Mouse (Mus musculus): Measurements from ENCODE around the gene Nos1ap.
A peak's percentile ranks its signal among the peaks of the same experiment; 100 is the strongest.

The Nos1ap gene

GRCm38 (mm10) chr1:170466099-170467009, 123.3 kb downstream of the Nos1ap start:
- DNase-seq (ENCODE audit: extremely low spot score, low spot score), result no peak

- DNase-seq (ENCODE audit: extremely low spot score, low spot score), result no peak
Measured at GRCm38 (mm10) chr1:170462140-170462539, 127.5 kb downstream of the Nos1ap start.

- no peak for DNase-seq (ENCODE audit: extremely low spot score, low spot score)
Measured at GRCm38 (mm10) chr1:170459896-170460602, 129.6 kb downstream of the Nos1ap start.

DNA sequence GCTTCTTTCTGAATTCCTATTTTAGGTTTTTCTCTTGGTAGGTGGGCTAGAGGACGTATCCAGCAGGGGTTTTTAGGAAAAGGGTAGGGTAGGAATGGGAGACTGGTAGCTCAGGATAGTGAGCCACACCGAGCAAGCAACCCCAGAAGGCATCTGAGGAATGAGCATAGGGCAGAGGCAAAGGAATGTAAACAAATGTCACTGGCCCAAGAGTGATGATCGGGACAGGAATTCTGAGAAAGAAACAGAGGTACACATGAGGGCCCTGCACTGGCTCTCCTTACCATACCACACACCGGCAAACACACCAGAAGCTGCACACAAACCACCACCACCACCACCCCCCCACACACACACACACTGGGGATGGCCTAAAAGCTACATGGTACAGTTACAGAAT, 132.0 kb downstream of the Nos1ap start:
- DNase-seq (ENCODE audit: extremely low spot score, low spot score), result no peak

GRCm38 (mm10) chr1:170455910-170456700, 133.6 kb downstream of the Nos1ap start:
- DNase-seq (ENCODE audit: extremely low spot score, low spot score), result no peak

GRCm38 (mm10) chr1:170455387-170455786, 134.3 kb downstream of the Nos1ap start:
- DNase-seq (ENCODE audit: extremely low spot score, low spot score), result no peak

DNA sequence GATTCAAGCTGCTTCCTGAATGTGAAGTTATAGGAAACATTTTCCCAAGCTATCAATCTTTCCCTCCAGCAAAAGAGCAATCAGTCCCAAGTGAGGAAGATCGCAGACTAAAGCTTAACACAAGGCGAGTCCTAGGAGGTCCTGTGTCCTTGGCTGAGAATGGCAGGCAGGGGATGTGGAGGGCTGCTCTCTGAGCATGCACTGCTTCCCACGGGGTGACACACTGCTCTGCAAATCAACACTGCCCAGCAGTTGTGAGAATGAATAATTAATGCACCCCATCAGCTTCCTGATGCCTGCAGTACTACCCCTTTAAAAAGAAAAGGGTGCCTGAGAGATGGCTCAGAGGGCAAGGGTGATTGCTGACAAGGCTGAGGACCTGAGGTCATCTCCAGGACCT, 136.2 kb downstream of the Nos1ap start:
- DNase-seq (ENCODE audit: extremely low spot score, low spot score), result no peak

- DNase-seq (ENCODE audit: extremely low spot score, low spot score), result no peak
Measured at GRCm38 (mm10) chr1:170448244-170448643, 141.4 kb downstream of the Nos1ap start.

- DNase-seq (ENCODE audit: extremely low spot score, low spot score), result no peak
Measured at GRCm38 (mm10) chr1:170445458-170445857, 144.2 kb downstream of the Nos1ap start.

DNA sequence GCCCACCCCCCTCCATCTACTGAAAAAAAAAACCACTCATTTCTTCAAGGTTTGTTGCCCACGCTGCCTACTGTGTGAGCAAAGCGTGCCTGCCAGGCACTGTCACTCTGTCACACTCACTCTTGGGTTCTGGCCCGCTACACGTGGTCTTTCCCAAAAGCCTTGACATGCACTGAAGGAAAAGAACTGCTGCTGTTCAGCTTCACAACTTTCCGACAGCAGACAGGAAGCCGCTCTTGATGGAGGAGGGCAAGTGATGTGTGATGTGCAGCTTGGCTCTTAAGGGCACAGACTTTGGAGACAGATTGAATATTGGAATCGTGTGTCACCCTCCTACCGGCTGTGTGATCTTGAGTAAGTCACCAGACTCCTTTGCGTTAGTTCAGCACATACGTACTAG, 149.3 kb downstream of the Nos1ap start:
- no peak for DNase-seq (ENCODE audit: extremely low spot score, low spot score)

DNA sequence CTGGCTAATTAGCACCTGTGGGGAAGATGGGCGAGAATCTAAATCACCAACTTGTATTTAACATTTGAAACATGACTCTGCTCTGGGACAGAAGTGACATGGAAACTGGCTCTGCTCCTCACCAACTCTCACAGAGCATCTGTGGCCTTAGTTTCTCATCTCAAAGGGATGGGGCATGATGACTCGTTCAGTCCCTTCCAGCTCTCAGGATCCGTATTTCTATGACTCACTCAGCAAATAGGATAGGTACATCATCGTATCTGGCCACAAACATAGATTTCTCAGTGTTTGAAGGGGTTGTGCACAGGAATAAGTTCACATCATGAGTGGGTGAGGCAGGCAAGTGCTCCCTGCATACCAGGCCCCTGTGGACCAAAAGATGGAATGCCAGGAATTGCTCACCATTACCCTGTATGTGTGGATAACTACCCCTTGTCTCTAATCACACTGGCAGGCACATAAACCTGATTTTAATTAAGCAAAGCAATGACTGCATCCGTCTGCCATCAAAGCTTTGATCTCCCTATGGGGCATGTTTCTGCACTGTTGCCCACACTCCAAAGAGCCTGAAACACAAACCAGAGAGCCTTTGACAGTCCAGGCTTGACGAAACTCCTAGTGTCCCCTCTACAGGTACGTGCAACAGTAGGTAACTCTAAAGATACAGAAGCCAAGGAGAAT, 151.1 kb downstream of the Nos1ap start:
- DNase-seq (ENCODE audit: extremely low spot score, low spot score), result no peak

DNA sequence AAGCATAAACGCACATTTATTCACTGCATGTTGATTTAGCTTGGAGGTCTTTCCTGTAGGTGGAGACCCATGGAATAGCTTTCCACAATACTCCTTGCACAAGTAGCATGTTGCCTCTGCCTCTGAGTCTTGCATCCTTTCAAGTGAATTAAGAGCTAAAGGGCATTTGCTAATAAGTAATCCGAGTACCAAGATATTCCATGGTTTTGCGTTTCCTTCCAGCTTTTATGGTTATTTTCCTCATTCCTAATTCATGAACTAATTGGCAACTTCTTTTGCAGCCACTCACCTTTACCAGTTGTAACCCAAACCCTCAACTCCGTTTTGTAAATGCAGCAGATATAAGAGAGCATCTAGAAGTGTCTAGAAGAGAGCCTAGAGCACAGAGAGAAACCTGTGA, 155.5 kb downstream of the Nos1ap start:
- DNase-seq (ENCODE audit: extremely low spot score, low spot score), result no peak

DNA sequence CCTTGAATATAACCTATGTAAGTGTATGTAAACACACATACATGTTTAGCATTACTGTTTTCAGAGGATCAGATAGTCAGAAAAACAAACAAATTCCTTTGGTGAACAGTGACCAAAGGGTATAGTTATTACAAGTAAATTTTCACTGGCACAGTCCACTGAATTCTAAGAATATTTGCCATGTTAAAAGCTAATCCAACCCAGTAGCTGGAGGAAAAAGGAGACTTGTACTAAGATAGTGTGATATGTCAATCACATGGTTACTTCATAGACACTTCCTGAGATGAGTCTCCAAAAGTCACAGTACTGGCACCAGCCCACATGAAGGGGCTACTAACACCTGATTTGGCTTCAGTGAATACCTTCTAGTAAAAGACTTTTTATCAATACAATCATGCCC, 156.0 kb downstream of the Nos1ap start:
- DNase-seq (ENCODE audit: extremely low spot score, low spot score), result no peak

GRCm38 (mm10) chr1:170432288-170432687, 157.4 kb downstream of the Nos1ap start:
- no peak for DNase-seq (ENCODE audit: extremely low spot score, low spot score)

GRCm38 (mm10) chr1:170431312-170431711, 158.3 kb downstream of the Nos1ap start:
- DNase-seq (ENCODE audit: extremely low spot score, low spot score), result no peak

DNA sequence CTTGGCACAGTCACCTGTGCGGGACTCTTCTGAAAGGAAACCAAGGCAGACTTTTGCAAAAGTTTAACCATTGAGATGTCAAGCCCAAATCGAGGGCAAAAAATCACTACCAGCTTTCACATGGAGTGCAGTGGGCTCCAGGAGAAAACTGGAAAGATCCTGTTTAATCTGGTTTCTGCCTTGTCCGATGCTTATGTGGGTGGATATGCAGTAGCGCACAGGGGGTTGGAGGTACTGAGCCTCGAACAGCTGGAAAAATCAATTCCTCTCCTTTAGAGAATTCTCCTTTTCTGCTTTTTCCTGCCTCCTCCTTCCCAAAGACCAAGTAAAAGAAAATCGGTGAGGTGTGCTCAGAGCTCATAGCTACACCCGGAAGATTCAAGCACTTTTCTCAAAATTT, 159.0 kb downstream of the Nos1ap start:
- no peak for DNase-seq (ENCODE audit: extremely low spot score, low spot score)

DNA sequence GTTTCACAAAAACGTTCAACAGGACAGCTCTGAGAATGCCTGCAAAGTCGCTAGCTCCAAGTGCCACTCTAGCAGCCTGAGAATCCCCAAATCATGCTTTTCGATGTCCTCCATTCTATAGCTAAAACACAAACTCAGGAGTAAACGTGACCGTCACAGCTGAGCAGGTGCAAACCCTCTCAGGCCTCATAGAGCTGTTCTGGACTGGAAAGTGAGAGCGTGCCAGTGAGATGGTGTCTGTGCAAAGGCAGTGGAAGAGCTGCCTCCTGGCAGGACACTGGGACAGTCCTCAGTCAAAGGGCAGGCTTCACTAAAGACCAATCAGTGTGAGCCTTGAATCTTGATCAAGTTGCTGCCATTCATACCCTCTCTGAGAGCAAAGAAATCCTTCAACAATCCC, 160.0 kb downstream of the Nos1ap start:
- DNase-seq (ENCODE audit: extremely low spot score, low spot score), result no peak

DNA sequence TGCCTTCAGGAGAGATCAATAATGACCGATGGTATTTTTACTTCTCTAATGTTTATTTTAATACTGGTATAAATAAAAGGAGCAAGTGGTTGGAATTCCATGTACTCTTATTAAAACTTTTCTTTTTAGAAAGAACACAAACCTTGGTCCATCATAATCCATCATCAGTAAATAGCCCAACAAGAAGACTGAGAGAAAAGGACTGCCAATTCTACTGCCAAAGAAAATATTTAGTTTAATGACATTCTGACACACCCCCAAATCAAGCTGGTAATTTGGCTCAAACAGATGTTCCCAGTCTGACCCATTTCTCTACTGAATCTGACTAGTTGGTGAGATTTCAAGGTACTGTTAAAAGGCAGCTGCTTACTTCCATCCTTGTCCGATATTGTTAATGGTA, 161.5 kb downstream of the Nos1ap start:
- no peak for DNase-seq (ENCODE audit: extremely low spot score, low spot score)

DNA sequence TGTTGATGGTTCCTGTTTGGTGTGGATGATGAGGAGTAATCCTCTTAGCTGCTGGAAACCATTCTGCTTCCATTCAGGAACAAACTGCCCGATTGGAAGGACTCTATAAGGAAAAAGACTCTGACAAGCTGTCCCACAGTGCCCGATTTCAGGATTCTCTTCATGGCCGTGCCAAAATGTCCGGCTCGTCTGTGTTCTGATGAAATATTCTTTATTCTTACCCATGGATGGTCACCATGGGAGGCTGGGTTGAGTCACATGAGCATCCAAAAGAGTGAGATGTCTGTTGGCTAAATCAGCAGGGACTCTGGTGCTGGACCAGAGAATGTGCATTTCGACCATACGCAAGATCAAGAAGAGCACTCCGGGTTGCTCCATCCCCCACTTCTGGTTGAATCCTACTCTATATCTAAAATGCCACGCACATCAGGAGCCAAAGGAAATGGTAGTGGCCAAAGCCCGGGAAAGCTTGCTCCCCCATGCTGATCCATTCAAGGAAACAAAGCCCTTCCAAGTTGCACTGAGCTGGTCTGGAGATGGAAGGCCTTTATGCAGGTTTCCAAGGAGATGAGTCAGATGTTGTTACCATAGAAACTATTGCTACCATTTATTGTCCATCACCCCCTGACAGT, 165.3 kb downstream of the Nos1ap start:
- peak; percentile 35 for DNase-seq (ENCODE audit: extremely low spot score, low spot score)

GRCm38 (mm10) chr1:170423048-170423447, 166.6 kb downstream of the Nos1ap start:
- DNase-seq (ENCODE audit: extremely low spot score, low spot score), result no peak

DNA sequence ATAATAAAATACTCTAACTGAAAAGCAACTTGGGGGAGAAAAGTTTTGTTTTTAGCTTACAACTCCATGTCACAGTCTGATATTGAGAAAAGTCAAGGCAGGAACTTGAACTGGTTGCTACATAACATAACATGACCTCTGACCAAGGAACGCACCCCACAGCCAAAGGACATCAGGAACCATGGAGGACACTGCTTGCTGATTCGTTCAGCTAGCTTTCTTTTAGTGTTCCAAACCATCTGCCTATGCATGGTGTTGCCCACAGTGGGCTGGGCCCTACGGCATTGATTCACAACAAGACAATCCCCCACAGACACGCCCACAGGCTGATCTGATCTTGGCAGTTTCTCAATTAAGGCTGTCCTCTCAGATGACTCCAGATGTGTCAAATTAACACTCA, 167.5 kb downstream of the Nos1ap start:
- DNase-seq (ENCODE audit: extremely low spot score, low spot score), result no peak
